Mouse (Mus musculus) intestine, embryonic 15.5 days (tissue): ENCODE results near the gene H60b. TPM values are rescaled to one million over a fixed set of nuclear protein-coding genes. Genes with fewer than 3 reads are reported as not detected.
A peak's percentile ranks its signal among the peaks of the same experiment; 100 is the strongest.
"Not testable (repeated sequence)": the region's sequence is repeated elsewhere in the genome, so short reads cannot be mapped to it uniquely, and the experiment has no call there.

Experiments used
- ATAC-seq: fragments of 200-750 bp; cut with Nextera tagmentation; 2 replicates; pipeline ENCODE4 v1.8.0; 2017; ENCODE audit warnings: moderate TSS enrichment, moderate library complexity
- H3K27ac ChIP-seq: fragments of 300-500 bp; sonication (generic); 2 replicates; pipeline ENCODE4 v1.5.1; 2015; ENCODE audit warnings: mild to moderate bottlenecking, inconsistent platforms
- H3K27me3 ChIP-seq: fragments of 300-500 bp; sonication (generic); replicated peaks from 2 replicates; pipeline ENCODE4 v1.6.1; 2015; ENCODE audit warnings: inconsistent platforms
- H3K36me3 ChIP-seq: fragments of 300-500 bp; sonication (generic); 2 replicates; pipeline ENCODE4 v1.6.1; 2015; ENCODE audit warnings: inconsistent platforms
- H3K4me1 ChIP-seq: fragments of 300-500 bp; sonication (generic); replicated peaks from 2 replicates; pipeline ENCODE4 v1.6.1; 2015; ENCODE audit warnings: inconsistent platforms
- H3K4me2 ChIP-seq: fragments of 300-500 bp; sonication (generic); replicated peaks from 2 replicates; pipeline ENCODE4 v1.6.1; 2015; ENCODE audit warnings: mild to moderate bottlenecking, inconsistent platforms
- H3K4me3 ChIP-seq: fragments of 300-500 bp; sonication (generic); replicated peaks from 2 replicates; pipeline ENCODE4 v1.5.1; 2015; ENCODE audit warnings: inconsistent platforms
- H3K9ac ChIP-seq: fragments of 300-500 bp; sonication (generic); 2 replicates; pipeline ENCODE4 v1.6.1; 2015; ENCODE audit warnings: inconsistent platforms
- H3K9me3 ChIP-seq: fragments of 300-500 bp; sonication (generic); 2 replicates; pipeline ENCODE4 v1.6.1; 2016; ENCODE audit warnings: inconsistent platforms
- WGBS: fragments of 180-500 bp; shearing (Covaris S2); methylation state at CpG from one replicate; pipeline ENCODE4 v1.1.7; 2015; 5-methylcytosine and 5-hydroxymethylcytosine counted together
- polyA plus RNA-seq: library from polyadenylated mRNA; unstranded; fragments of >200 nt; fragmentation: Nextera tagmentation; extraction: Ambion mirVana; gene quantifications from 2 replicates; pipeline ENCODE4 v1.2.1, GENCODE M21; 2015

H60b gene
- polyA plus RNA-seq, 1 experiment from 2014 or later = 0.53 TPM

- ATAC-seq = peak; percentile 43
These were observed 14.3 kb downstream of the H60b start for GRCm38 (mm10) chr10:22172431-22173334.

GRCm38 (mm10) chr10:22173335-22174189 is 15.2 kb downstream of the H60b start:
- not testable (repeated sequence) for H3K27ac ChIP-seq, H3K4me3 ChIP-seq, H3K9me3 ChIP-seq, H3K9ac ChIP-seq, H3K36me3 ChIP-seq, H3K4me1 ChIP-seq, H3K27me3 ChIP-seq
- WGBS = 17% methylated on average over 13 of the region's 17 CpGs
- peak; percentile 76 for ATAC-seq
- H3K4me2 ChIP-seq = peak overlapping the region; percentile 43

More at GRCm38 (mm10) chr10:22172431-22173334, 14.3 kb downstream of the H60b start:
- not testable (repeated sequence) for H3K4me3 ChIP-seq, H3K27me3 ChIP-seq, H3K27ac ChIP-seq, H3K36me3 ChIP-seq, H3K4me1 ChIP-seq, H3K9ac ChIP-seq, H3K9me3 ChIP-seq
- peak overlapping the region; percentile 43 for H3K4me2 ChIP-seq
- 44% methylated on average over 4 of the region's 5 CpGs for WGBS

- H3K4me3 ChIP-seq, H3K4me2 ChIP-seq, ATAC-seq, H3K36me3 ChIP-seq, H3K9me3 ChIP-seq, H3K4me1 ChIP-seq, H3K27ac ChIP-seq, H3K9ac ChIP-seq, H3K27me3 ChIP-seq: not testable (repeated sequence)
- 77% methylated on average over 2 of the region's 2 CpGs for WGBS
These were observed 15.8 kb downstream of the H60b start for GRCm38 (mm10) chr10:22174190-22174487.

GRCm38 (mm10) chr10:22176515-22176914 is 18.1 kb downstream of the H60b start:
- H3K4me3 ChIP-seq, H3K36me3 ChIP-seq, H3K4me2 ChIP-seq, ATAC-seq, H3K27me3 ChIP-seq, H3K9me3 ChIP-seq, H3K9ac ChIP-seq, H3K27ac ChIP-seq, H3K4me1 ChIP-seq: not testable (repeated sequence)
- WGBS = 79% methylated on average over 2 of the region's 2 CpGs

- not testable (repeated sequence) for H3K9me3 ChIP-seq, H3K4me2 ChIP-seq, H3K36me3 ChIP-seq, H3K4me1 ChIP-seq, H3K27ac ChIP-seq, H3K9ac ChIP-seq, H3K4me3 ChIP-seq, H3K27me3 ChIP-seq
- 7% methylated on average over 6 of the region's 10 CpGs for WGBS
- ATAC-seq = peak; percentile 49; the same call in 1 of the 2 replicates
These were observed 32.6 kb downstream of the H60b start for GRCm38 (mm10) chr10:22191035-22191434.

- not testable (repeated sequence) for ATAC-seq, H3K27ac ChIP-seq, H3K4me2 ChIP-seq, H3K36me3 ChIP-seq, H3K9ac ChIP-seq, H3K4me3 ChIP-seq, H3K27me3 ChIP-seq, H3K4me1 ChIP-seq, H3K9me3 ChIP-seq
- 100% methylated on average over 1 of the region's 3 CpGs for WGBS
These were observed 43.0 kb downstream of the H60b start for GRCm38 (mm10) chr10:22201352-22201751.

- not testable (repeated sequence) for H3K4me2 ChIP-seq, H3K27me3 ChIP-seq, H3K4me1 ChIP-seq, H3K4me3 ChIP-seq, H3K27ac ChIP-seq, H3K9ac ChIP-seq, H3K36me3 ChIP-seq, H3K9me3 ChIP-seq
- peak; percentile 73 for ATAC-seq
- no CpG with 5 or more reads among the region's 2 CpGs for WGBS
These were observed 44.6 kb downstream of the H60b start for GRCm38 (mm10) chr10:22202784-22203583.

GRCm38 (mm10) chr10:22206443-22206842 is 48.1 kb downstream of the H60b start:
- H3K36me3 ChIP-seq, H3K9me3 ChIP-seq, H3K27me3 ChIP-seq, H3K4me2 ChIP-seq, H3K9ac ChIP-seq, H3K27ac ChIP-seq, H3K4me3 ChIP-seq, ATAC-seq, H3K4me1 ChIP-seq: not testable (repeated sequence)
- WGBS = 48% methylated on average over 1 of the region's 1 CpGs

- H3K9me3 ChIP-seq, H3K4me1 ChIP-seq, H3K4me3 ChIP-seq, H3K36me3 ChIP-seq, H3K27me3 ChIP-seq, H3K9ac ChIP-seq, H3K27ac ChIP-seq, H3K4me2 ChIP-seq: not testable (repeated sequence)
- ATAC-seq = peak; percentile 77
- 5% methylated on average over 9 of the region's 11 CpGs for WGBS
These were observed 53.8 kb downstream of the H60b start for GRCm38 (mm10) chr10:22212012-22212696.

- H3K9me3 ChIP-seq, H3K27me3 ChIP-seq, H3K4me2 ChIP-seq, H3K4me1 ChIP-seq, H3K4me3 ChIP-seq, H3K27ac ChIP-seq, H3K9ac ChIP-seq, H3K36me3 ChIP-seq: not testable (repeated sequence)
- peak; percentile 92 for ATAC-seq
- WGBS = no CpG with 5 or more reads among the region's 7 CpGs
These were observed 65.3 kb downstream of the H60b start for GRCm38 (mm10) chr10:22223474-22224349.

GRCm38 (mm10) chr10:22265060-22265459 is 106.7 kb downstream of the H60b start:
- Histone ChIP-seq H3K4me3 (no peak overlapping the region), H3K27me3 (no peaks in the 10 kb centered on the region), H3K4me2 (no peak overlapping the region), H3K36me3 (no peaks in the 10 kb centered on the region), H3K9ac (no peak overlapping the region), H3K27ac (no peak overlapping the region), H3K9me3 (no peaks in the 10 kb centered on the region; the same call in 1 of the 2 replicates), H3K4me1 (no peaks in the 10 kb centered on the region)
- WGBS = 90% methylated on average over 8 of the region's 8 CpGs
- no peak for ATAC-seq
